Mouse (Mus musculus) bone marrow macrophage, adult 2 months (primary cell): ENCODE data around the gene Krt13.

Experiments used
- CTCF ChIP-seq: IDR thresholded peaks from 2 replicates; pipeline ENCODE4 v1.5.1; 2012; ENCODE audit warnings: low read depth, mild to moderate bottlenecking, low read length, moderate library complexity
- POLR2A ChIP-seq: IDR thresholded peaks from 2 replicates; pipeline ENCODE4 v1.6.1; 2012; ENCODE audit warnings: mild to moderate bottlenecking, low read depth, low read length, borderline replicate concordance

- no peak for TF ChIP-seq CTCF
- TF ChIP-seq POLR2A, result no peak
These were observed 36.6 kb upstream of the Krt13 start for GRCm38 (mm10) chr11:100157908-100158477.
